Mouse (Mus musculus) adrenal gland, postnatal 25 days (tissue): ENCODE measurements around the gene Cox5a. TPM values are rescaled to one million over a fixed set of nuclear protein-coding genes. Genes with fewer than 3 reads are reported as not detected.

Experiments
- DNase-seq: peaks from one replicate; pipeline ENCODE4 v3.0.0; 2021; ENCODE audit warnings: mixed read lengths
- long read RNA-seq: library from polyadenylated mRNA; stranded (forward); transcript quantifications from one replicate; pipeline ENCODE4 v2.0.0, GENCODE M21; 2021
- total RNA-seq: library from RNA; stranded (reverse); gene quantifications from 2 replicates; pipeline ENCODE4 v1.2.3, GENCODE M21; 2021

The Cox5a gene
- total RNA-seq: 410 and 447 TPM in 2 replicates
- long read RNA-seq, transcript Cox5a-201 (5 exons, 645 nt): major isoform, 352 of 364 reads
- long read RNA-seq, partial matches to known transcripts: 7 of 364 reads
- long read RNA-seq, other reads (novel, unspliced or antisense): 5 of 364 reads

GRCm38 (mm10) chr9:57521056-57521911, at the start of gene Cox5a:
Cox5a (plus strand) TSS chr9:57521274.
- peak; percentile 96 for DNase-seq

DNA sequence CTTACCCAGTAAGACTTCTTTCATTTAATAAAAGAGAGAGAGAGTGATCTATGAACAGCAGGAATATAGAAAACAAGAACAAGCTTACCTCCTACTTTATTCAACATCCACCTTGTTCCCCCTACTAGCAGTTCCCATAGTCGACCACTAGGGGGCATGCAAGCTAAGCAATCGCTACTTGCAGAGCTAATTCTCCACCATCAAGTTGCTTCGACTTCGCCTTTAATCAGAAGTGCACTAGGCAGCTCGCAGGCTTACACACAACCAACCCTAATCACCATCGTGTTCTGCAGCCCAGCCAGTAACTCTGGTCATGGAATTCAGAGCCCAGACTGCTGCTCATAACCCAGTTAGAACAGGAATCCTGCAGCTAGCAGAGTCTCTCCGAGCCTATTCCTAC, 35.3 kb upstream of the Cox5a start:
- DNase-seq: peak; percentile 83

DNA sequence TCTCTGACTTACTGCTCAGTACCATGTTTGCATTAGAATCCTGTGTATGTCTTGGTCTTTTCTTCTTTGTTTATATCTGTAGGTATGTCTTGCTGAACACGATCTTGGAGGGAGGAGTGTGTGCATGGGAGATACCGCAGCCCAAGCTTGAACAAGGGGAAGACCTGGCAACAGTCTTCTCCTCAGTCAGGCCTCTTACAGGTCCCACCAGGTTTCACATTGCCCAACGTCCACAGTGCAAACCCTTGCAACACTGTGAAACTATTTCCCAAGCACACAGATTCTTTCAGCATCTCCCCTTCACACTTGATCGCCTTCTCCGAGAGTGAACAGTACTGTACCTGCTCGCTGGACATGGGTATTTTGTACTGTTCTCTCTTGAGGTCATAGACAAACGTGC, 33.3 kb upstream of the Cox5a start:
- no peak for DNase-seq

DNA sequence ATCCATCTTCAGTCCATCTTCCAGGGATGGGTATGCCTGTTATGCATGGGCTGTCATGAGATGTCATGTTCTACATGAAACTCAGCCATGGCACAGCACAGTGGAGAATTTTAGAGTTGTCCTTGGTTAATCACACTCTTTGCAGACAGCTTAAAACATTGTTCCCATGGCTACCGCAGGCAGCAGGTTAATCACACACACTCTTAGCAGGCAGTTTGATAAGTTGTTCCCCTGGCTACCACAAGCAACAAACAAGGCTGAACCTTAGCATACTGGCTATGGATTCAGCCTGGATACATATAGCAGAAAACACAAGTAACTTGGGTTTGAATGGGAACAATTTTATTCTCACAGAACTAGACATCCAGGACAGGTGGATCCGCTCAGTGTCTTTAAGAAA, 27.5 kb upstream of the Cox5a start:
- DNase-seq: no peak

GRCm38 (mm10) chr9:57494970-57495369, 26.1 kb upstream of the Cox5a start:
- DNase-seq: no peak

DNA sequence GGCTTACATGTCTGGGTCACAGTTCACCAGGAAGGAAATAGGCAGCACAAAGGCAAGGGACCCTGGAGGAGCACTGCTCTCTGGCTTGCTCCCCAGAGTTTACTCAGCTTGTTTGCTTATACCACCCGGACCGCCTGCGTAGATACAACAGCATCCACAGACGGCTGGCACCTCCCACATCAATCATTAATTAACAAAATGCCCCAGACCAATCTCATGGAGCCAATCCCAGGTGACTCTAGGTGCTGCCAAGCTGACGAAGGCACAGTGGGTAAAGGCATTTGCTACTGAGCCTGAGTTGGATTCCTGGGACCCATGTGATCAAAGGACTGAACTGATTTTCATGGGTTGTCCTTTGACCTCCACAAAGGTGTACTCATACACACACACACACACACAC, 23.8 kb upstream of the Cox5a start:
- DNase-seq: no peak

DNA sequence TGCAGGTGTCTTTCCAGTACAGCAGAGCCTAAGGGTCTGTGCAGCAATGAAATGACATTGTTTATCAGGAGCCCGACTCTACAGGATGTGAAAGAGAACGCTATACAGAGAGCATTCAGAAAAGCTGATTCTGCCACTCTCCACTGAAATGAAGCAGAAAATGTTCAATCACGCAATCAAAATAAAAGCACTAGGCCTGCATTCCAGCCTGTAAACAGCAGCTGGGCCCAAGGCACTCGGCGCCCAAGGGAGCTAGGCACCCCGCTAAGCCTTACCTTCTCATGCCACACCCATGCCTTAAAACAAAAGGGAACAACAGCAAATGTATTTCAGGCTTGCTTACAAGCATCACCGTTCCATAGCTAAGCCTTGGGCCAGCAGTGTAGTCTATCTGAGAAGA, 22.5 kb upstream of the Cox5a start:
- no peak for DNase-seq

- DNase-seq: no peak
These were observed 19.6 kb upstream of the Cox5a start for GRCm38 (mm10) chr9:57501452-57501851.

DNA sequence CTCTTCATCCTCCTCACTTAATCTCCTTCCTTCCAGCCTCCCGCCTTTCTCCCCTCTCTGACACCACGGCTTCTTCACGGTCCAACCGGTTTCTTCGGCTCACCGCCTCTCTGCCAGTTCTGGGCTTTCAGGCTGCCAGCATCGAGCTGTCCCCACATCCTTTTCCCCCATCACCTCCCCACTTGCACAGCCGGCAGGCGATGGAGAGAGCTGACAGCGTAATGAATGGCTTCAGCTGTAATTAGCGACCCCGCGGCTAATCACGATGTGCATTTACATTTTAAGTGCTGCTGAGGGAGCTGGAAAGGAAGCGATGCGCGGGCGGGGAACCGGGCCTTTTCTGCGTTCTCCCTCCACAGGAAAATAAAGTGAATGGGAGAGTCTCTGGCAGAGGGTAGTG, 19.2 kb upstream of the Cox5a start:
- no peak for DNase-seq

DNA sequence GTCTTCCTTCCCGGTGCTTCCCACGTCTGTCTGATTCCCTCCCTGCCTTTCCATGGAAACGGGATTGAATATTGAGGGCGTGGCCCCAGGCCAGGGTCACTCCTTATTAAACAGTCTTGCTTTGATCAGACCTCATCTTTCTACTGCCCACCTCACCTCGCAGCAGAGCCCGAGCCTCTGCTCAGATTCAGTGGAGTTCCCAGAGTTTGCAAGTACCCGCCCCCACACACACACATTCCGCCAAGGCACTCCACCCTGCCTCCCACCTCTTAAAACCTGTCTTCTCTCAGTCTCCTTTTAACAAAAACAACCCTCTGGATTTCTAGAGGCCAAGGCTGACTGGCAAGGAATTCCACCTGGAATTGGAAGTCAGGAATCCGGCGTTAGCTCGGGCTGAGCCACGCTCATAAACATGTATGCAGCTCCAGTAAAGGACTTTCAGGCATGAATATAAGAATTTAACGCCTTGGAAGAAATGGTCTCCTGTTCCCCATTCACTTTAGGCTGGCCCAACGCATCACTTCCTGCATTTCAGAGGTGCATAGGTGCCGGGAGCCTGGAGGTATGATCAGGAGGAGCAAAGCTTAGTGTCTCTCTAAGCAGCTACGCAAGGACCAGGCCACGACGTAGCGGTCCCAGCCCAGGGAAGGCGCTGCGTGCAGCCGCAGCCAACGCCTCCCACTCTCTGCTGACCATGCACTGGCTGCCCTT, 18.0 kb upstream of the Cox5a start:
- DNase-seq: no peak

DNA sequence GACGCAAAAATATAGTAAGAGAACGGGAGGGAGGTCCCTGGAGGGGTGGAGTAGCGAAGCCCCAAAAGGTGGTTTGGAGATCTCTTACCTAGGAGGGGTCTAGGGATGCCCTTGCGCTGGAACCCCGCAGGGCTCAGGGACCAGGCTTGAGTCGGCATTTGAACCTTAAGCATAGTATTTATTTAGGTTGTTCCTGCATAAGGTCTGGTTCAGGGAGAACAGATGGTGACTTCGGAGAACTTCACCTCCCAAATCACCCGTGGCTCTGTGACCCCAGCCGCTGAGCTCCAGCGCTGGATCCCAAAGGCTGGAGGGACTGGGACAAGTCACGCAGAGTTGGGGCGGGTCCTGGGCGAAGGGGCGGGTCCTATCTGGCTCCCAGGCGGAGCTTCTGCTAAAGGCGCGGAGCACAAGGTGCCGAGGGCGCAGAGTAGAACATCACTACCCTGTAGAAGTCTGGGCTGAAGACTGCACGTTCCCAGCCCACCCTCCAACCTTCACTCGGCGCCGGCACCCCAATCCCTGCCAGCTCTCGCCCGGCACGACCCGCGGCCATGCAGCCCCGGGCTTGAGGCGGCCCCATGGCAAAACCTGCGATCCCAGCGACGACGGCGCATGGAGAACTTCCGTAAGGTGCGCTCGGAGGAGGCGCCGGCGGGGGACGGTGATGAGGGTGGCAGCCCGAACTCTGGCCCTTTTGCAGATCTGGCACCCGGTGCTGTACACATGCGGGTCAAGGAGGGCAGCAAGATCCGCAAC, 17.3 kb upstream of the Cox5a start, which contains the start of gene Rpp25:
TSS of gene Rpp25 (plus strand) at position 405 of the 759 bp plus-strand sequence.
- DNase-seq: peak; percentile 79

- peak; percentile 62 for DNase-seq
These were observed 16.7 kb upstream of the Cox5a start for GRCm38 (mm10) chr9:57504381-57504700.

- no peak for DNase-seq
These were observed 16.2 kb upstream of the Cox5a start for GRCm38 (mm10) chr9:57504891-57505290.

DNA sequence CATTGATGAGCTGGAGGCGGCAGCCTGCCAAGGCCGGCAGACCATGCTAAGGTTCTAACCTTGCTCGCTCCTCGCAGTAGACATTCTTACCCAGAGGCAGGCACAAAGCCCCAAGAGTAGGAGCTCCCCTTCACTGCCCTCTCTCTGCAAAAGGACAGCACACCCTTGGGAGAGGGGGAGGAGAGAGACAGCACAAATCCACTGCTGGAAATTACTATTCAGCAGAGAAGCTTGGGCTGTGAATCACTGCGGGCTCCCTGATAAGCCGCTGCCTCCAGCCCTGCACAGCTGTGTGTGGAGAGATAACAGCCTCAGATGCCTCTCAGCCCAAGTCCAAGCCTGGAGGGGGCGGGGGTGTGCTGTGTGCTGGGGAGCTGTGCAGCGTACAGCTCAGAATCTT, 15.4 kb upstream of the Cox5a start:
- DNase-seq: peak; percentile 65

- DNase-seq: no peak
These were observed 10.5 kb upstream of the Cox5a start for GRCm38 (mm10) chr9:57510577-57510976.

DNA sequence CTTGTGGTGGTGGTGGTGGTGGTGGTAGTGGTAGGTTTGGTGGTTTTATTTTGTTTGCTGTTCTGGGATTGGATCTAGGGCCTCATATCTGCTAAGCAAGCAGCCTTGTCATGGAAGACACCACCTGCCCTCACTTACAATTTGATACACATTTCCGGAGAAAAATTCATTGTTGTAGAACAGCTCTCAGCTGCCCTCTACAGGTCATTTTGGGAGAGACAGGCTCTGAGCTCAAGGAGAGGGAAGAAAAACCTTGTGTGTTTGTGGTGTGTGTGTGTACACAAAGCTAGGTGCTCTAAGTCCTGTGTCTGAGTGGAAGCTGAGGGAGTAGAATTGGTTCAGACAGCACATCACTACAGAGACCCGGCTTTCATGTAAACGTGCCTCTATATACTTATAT, 4.0 kb upstream of the Cox5a start:
- peak; percentile 45 for DNase-seq

GRCm38 (mm10) chr9:57520375-57521055, 559 bp upstream of the Cox5a start:
- DNase-seq: no peak

DNA sequence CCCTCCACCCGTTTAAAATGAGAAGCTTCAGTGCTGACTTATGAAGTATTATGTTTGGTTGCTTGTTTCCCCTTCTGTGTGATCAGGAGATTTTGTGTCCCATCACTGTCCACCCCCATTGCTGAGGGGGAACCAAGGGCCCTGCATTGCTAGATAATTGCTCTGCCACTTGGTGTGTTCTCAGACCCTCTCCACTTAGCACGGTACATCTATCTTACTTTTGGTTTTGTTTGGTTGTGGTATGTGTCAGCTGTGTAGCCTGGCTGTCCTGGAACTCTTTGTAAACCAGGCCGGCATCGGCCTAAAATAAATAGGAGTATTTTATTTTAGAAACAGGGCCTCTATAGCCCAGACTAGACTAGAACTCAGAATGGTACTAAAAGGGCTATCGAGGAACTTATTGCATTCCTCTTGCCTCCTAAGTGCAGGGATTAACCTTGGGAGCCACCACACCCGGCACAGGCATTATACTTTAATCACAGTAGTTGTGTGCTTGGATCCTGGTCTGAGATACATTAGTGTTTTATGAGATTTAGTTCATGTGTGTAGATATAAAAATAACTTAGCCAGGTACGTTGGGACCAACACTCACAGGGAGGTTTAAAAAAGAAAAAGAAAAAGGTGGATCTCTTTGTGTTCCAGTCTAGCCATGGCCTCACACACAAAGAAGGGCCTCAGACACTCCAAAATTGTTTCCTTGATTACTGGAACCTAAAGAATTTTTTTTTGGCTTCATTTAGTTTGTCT, 1.2 kb downstream of the Cox5a start:
- DNase-seq: no peak

DNA sequence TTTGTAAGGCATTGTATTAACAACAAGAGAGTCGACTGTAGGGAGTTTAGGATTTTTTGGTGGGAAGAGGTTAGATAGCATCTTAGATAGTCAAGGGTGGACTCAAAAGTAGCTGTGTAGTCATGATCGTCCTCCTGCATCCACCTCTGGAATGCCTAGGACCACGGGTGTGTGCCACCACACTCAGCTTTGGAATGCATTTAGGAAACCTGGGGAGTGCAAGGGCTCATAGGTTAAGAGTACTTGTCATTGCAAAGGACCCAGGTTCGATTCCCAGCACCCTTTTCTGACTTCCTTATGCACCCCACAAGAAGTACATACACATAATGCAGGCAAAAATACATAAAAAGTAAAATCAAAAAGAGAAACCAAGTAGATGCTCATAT, 1.8 kb downstream of the Cox5a start:
- no peak for DNase-seq

DNA sequence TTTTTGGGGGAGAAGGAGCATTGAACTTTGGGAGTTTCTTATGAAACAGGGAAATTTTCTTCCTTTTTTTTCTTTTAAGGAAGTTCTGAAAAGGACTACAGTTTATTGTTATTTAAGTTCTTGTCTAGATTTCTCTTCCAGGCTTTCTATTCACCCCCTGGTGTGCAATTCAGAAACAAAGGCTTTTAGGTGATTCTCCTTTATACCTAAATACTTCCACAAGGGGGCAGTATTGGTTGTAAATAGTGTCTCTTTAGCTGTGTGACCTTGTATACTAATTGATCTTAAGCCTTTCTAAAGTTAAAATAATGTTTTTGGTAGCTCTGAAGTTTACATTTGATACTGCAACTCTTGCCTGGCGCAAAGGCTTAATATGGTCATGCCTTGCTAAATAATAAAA, 2.7 kb downstream of the Cox5a start:
- no peak for DNase-seq

DNA sequence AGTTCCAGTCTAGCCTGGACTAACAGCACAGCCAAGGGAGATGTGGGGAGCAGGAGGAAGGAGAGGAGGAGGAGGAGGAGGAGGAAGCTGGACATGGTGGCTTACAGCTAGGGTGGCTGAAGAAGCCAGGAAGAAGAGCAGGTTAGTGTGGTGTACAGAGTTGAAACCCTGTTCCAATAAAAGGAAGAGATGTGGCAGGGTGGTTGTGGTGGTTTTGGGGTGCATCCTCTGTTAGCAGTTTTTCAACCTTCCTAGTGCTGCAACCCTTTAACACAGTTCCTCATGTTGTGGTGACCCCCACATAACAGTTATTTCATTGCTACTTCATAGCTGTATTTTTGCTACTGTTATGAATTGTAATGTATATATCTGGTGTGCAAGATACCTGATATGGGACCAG, 3.4 kb downstream of the Cox5a start:
- no peak for DNase-seq
